Mouse (Mus musculus): ENCODE results near the gene Fndc11. TPM values are rescaled to one million over a fixed set of nuclear protein-coding genes. Genes with fewer than 3 reads are reported as not detected.

The Fndc11 gene
- polyA plus RNA-seq, 1 experiment from 2014 or later: 0.26 TPM

DNA sequence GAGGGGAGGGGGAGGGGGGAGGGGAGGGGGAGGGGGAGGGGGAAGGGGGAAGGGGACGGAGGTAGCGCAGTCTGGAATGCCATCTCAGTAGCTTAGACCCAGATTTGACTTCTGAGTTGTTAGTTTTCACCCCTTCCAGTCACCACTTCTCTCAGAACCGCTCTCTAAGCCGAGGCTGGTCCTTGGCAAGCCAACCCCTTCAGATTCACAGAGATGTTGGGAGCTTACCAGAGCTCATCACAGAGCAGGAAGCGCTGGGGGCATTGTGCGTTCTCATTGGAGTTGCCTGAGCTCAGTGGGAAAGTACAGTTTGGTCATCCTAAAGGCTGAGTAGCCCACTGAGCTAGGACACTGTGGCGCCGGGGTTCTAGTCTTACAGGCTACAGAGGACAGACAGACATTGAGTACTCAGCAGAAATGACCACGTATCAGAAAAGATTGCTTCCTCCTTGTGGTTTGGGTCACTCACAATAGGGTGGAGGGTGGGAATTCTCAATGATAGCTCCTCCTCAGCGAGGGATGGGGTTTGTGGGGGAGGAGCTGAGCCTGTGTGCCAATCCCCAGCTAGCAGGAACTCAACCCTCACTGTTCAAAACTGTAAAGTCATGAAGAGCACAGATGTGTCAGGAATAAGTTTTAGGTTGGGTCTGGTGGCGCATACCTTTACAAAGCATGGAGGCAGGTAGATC lies 24.0 kb downstream of the Fndc11 start:
- peaks cover 26% of the 10 kb centered on the region for H3K4me1 ChIP-seq (replicated peaks)
- H3K9me3 ChIP-seq: no peaks in the 10 kb centered on the region
- DNase-seq (ENCODE audit: low spot score): no peak
- no peak overlapping the region for H3K27ac ChIP-seq
- no peak overlapping the region for H3K4me3 ChIP-seq
- no peaks in the 10 kb centered on the region for H3K27me3 ChIP-seq (ENCODE audit: insufficient read depth, poor library complexity, severe bottlenecking)
- 37% methylated on average over 11 of the region's 11 CpGs for WGBS
- no peaks in the 10 kb centered on the region for H3K36me3 ChIP-seq

GRCm38 (mm10) chr2:181245031-181245430 lies 25.2 kb downstream of the Fndc11 start:
- 36% methylated on average over 2 of the region's 2 CpGs for WGBS
- H3K27me3 ChIP-seq (ENCODE audit: insufficient read depth, poor library complexity, severe bottlenecking): no peaks in the 10 kb centered on the region
- H3K9me3 ChIP-seq: no peaks in the 10 kb centered on the region
- no peak for DNase-seq (ENCODE audit: low spot score)
- H3K27ac ChIP-seq: no peak overlapping the region
- no peaks in the 10 kb centered on the region for H3K36me3 ChIP-seq
- peaks cover 26% of the 10 kb centered on the region for H3K4me1 ChIP-seq (replicated peaks)
- no peak overlapping the region for H3K4me3 ChIP-seq

GRCm38 (mm10) chr2:181249217-181249616 lies 29.4 kb downstream of the Fndc11 start:
- WGBS: 88% methylated on average over 10 of the region's 10 CpGs
- no peak for DNase-seq (ENCODE audit: low spot score)
- Histone ChIP-seq H3K4me1 (replicated peaks) (peaks cover 6% of the 10 kb centered on the region), H3K27ac (no peak overlapping the region), H3K9me3 (no peaks in the 10 kb centered on the region), H3K27me3 (ENCODE audit: insufficient read depth, poor library complexity, severe bottlenecking) (no peaks in the 10 kb centered on the region), H3K36me3 (peaks cover 39% of the 10 kb centered on the region), H3K4me3 (no peak overlapping the region)

- no peak for DNase-seq (ENCODE audit: low spot score)
- H3K27ac ChIP-seq: no peak overlapping the region
- peaks cover 64% of the 10 kb centered on the region for H3K36me3 ChIP-seq
- WGBS: 84% methylated on average over 1 of the region's 1 CpGs
- no peaks in the 10 kb centered on the region for H3K4me1 ChIP-seq (replicated peaks)
- no peaks in the 10 kb centered on the region for H3K9me3 ChIP-seq
- no peaks in the 10 kb centered on the region for H3K27me3 ChIP-seq (ENCODE audit: insufficient read depth, poor library complexity, severe bottlenecking)
- H3K4me3 ChIP-seq: no peak overlapping the region
These were observed 32.0 kb downstream of the Fndc11 start for GRCm38 (mm10) chr2:181251841-181252240.

GRCm38 (mm10) chr2:181253248-181253647 lies 33.4 kb downstream of the Fndc11 start:
- no peak for DNase-seq (ENCODE audit: low spot score)
- WGBS: 70% methylated on average over 1 of the region's 1 CpGs
- Histone ChIP-seq H3K4me1 (replicated peaks) (no peaks in the 10 kb centered on the region), H3K4me3 (no peak overlapping the region), H3K27ac (no peak overlapping the region), H3K36me3 (peaks cover 78% of the 10 kb centered on the region), H3K9me3 (no peaks in the 10 kb centered on the region), H3K27me3 (ENCODE audit: insufficient read depth, poor library complexity, severe bottlenecking) (no peaks in the 10 kb centered on the region)

DNA sequence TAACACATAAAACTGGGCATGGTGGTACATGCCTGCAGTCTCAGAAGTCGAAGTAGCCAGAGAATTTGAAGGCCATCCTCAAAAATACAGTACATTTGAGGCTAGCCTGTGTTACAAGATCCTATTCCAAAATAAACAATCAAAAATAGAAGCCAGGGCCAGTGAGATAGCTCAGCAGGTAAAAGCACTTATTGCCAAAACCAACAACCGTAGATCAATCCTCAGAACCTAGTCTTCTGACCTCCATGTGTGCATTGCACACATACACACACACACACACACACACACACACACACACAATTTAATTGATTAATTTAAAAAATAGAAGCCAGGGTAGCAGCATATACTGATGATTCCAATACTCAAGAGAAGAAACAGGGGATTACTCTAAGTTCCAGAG lies 47.0 kb downstream of the Fndc11 start:
- DNase-seq (ENCODE audit: low spot score): no peak
- no peaks in the 10 kb centered on the region for H3K4me1 ChIP-seq (replicated peaks)
- H3K36me3 ChIP-seq: peaks cover 92% of the 10 kb centered on the region
- H3K9me3 ChIP-seq: no peaks in the 10 kb centered on the region
- no peak overlapping the region for H3K4me3 ChIP-seq
- H3K27me3 ChIP-seq (ENCODE audit: insufficient read depth, poor library complexity, severe bottlenecking): no peaks in the 10 kb centered on the region
- WGBS: 91% methylated on average over 2 of the region's 2 CpGs
- H3K27ac ChIP-seq: no peak overlapping the region

GRCm38 (mm10) chr2:181272092-181272491 lies 52.3 kb downstream of the Fndc11 start:
- Histone ChIP-seq H3K27me3 (ENCODE audit: insufficient read depth, poor library complexity, severe bottlenecking) (no peaks in the 10 kb centered on the region), H3K36me3 (peaks cover 92% of the 10 kb centered on the region), H3K9me3 (no peaks in the 10 kb centered on the region), H3K4me1 (replicated peaks) (no peaks in the 10 kb centered on the region), H3K4me3 (no peak overlapping the region), H3K27ac (no peak overlapping the region)
- DNase-seq (ENCODE audit: low spot score): no peak
- WGBS: 97% methylated on average over 2 of the region's 2 CpGs

Other genes with a start within 250 kb of the Fndc11 start
- gene Col20a1, start 233.5 kb upstream of the Fndc11 start, polyA plus RNA-seq (2016; fragmentation: Nextera tagmentation; extraction: Ambion mirVana): 0.35 and 0.56 TPM in 2 replicates
- 23.7 and 44.1 TPM in 2 replicates for gene Chrna4, start 176.5 kb upstream of the Fndc11 start, polyA plus RNA-seq (2016; fragmentation: Nextera tagmentation; extraction: Ambion mirVana)
- 5.4 and 15.5 TPM in 2 replicates for gene Kcnq2, start 84.7 kb upstream of the Fndc11 start, polyA plus RNA-seq (2016; fragmentation: Nextera tagmentation; extraction: Ambion mirVana)
- gene Eef1a2, start 63.0 kb upstream of the Fndc11 start, polyA plus RNA-seq (2016; fragmentation: Nextera tagmentation; extraction: Ambion mirVana): 0.47 TPM in 1 of 2 replicates, not detected in the other
- 324 and 415 TPM in 2 replicates for gene Ppdpf, start 32.8 kb upstream of the Fndc11 start, polyA plus RNA-seq (2016; fragmentation: Nextera tagmentation; extraction: Ambion mirVana)
- gene Ptk6, start 17.2 kb upstream of the Fndc11 start, polyA plus RNA-seq (2016; fragmentation: Nextera tagmentation; extraction: Ambion mirVana): not detected in 2 replicates
- 0.07 TPM in 1 of 2 replicates, not detected in the other for gene Srms, start 6.8 kb upstream of the Fndc11 start, polyA plus RNA-seq (2016; fragmentation: Nextera tagmentation; extraction: Ambion mirVana)
- 0.52 and 1.00 TPM in 2 replicates for gene Helz2, start 22.0 kb downstream of the Fndc11 start, polyA plus RNA-seq (2016; fragmentation: Nextera tagmentation; extraction: Ambion mirVana)
- 19.0 and 20.0 TPM in 2 replicates for gene Gmeb2, start 68.0 kb downstream of the Fndc11 start, polyA plus RNA-seq (2016; fragmentation: Nextera tagmentation; extraction: Ambion mirVana)
- 122 and 329 TPM in 2 replicates for gene Stmn3, start 94.5 kb downstream of the Fndc11 start, polyA plus RNA-seq (2016; fragmentation: Nextera tagmentation; extraction: Ambion mirVana)
- gene Rtel1, start 99.7 kb downstream of the Fndc11 start, polyA plus RNA-seq (2016; fragmentation: Nextera tagmentation; extraction: Ambion mirVana): 57.7 and 68.1 TPM in 2 replicates
- gene Zgpat, start 144.9 kb downstream of the Fndc11 start, polyA plus RNA-seq (2016; fragmentation: Nextera tagmentation; extraction: Ambion mirVana): 45.4 and 53.0 TPM in 2 replicates
- gene Arfrp1, start 145.4 kb downstream of the Fndc11 start, polyA plus RNA-seq (2016; fragmentation: Nextera tagmentation; extraction: Ambion mirVana): 75.3 and 75.4 TPM in 2 replicates
- 29.5 and 29.7 TPM in 2 replicates for gene Lime1, start 160.1 kb downstream of the Fndc11 start, polyA plus RNA-seq (2016; fragmentation: Nextera tagmentation; extraction: Ambion mirVana)
- gene Zbtb46, start 239.4 kb downstream of the Fndc11 start, polyA plus RNA-seq (2016; fragmentation: Nextera tagmentation; extraction: Ambion mirVana): 18.6 and 22.2 TPM in 2 replicates